Mouse (Mus musculus): ENCODE data around the gene Asap3. TPM values are rescaled to one million over a fixed set of nuclear protein-coding genes. Genes with fewer than 3 reads are reported as not detected.
A peak's percentile ranks its signal among the peaks of the same experiment; 100 is the strongest.

Gene Asap3
- total and polyA plus RNA-seq, 2 experiments from 2014 or later, result 2.5 to 3.8 TPM

DNA sequence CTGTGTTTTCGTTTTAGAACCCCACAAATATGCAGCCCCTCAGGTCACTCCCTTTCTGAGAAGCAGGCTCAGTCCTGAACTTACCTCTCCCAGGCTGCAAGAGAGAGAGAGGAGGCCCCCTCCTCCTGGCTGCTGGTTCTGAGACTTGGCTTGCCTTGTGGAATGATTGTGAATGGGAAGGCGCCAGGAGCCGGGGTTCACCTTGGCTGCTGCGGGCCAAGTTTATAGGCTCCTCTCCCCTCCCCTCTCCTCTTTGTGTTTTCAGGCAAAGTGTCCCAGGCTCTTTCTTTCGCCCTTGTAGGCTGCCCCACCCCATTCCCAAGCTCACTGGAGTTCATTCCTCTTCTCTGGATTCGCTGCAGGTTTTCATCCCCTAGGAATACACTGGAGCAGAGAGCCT lies 778 bp downstream of the Asap3 start:
- no peaks in the 10 kb centered on the region for H3K36me3 ChIP-seq (ENCODE audit: insufficient read depth)
- H3K9me3 ChIP-seq (ENCODE audit: low read length), result no peaks in the 10 kb centered on the region
- no peaks in the 10 kb centered on the region for H3K4me1 ChIP-seq (ENCODE audit: insufficient read depth)
- no peak for ATAC-seq
- H3K27ac ChIP-seq (ENCODE audit: low read depth, low read length), result no peak overlapping the region
- DNase-seq, result no peak
- peak overlapping the region; percentile 65 for H3K9ac ChIP-seq
- no peak for TF ChIP-seq CTCF (IDR thresholded peaks at IDR 0.05; ENCODE audit: low read depth)
- peak overlapping the region; percentile 56 for H3K4me3 ChIP-seq (ENCODE audit: low read depth, low read length)
- 7% methylated on average over 6 of the region's 6 CpGs for WGBS
- H3K4me2 ChIP-seq (ENCODE audit: low read depth), result peak overlapping the region; percentile 100
- H3K27me3 ChIP-seq (ENCODE audit: insufficient read depth, low read length), result no peaks in the 10 kb centered on the region

DNA sequence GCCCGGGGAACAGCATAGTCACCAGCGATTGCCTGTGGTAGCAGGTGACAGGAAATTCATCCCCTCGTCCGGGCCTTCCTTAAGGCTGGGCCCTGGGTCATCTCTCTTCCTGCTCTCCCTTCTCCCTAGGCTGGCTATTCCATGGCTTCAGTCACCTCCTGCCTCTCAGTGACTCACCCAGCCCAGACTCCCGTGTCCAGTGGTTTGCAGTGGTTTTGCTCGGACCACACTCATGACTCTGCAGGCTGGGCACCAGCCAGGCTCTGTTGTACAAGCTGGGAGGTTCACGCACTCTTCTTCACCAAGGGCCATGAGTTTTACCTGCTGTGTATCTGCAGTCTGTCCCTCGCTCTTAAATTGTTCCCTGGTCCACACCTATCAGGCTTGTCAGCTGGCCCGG lies 4.8 kb downstream of the Asap3 start:
- Histone ChIP-seq H3K4me3 (ENCODE audit: low read depth, low read length) (no peak overlapping the region), H3K27ac (ENCODE audit: low read depth, low read length) (no peak overlapping the region), H3K9ac (no peak overlapping the region), H3K9me3 (ENCODE audit: low read length) (no peaks in the 10 kb centered on the region), H3K4me2 (ENCODE audit: low read depth) (no peak overlapping the region), H3K4me1 (ENCODE audit: insufficient read depth) (no peaks in the 10 kb centered on the region), H3K36me3 (ENCODE audit: insufficient read depth) (no peaks in the 10 kb centered on the region), H3K27me3 (ENCODE audit: insufficient read depth, low read length) (no peaks in the 10 kb centered on the region)
- WGBS, result 81% methylated on average over 9 of the region's 9 CpGs
- DNase-seq, result no peak
- TF ChIP-seq CTCF (IDR thresholded peaks at IDR 0.05; ENCODE audit: low read depth), result no peak
- ATAC-seq, result no peak

DNA sequence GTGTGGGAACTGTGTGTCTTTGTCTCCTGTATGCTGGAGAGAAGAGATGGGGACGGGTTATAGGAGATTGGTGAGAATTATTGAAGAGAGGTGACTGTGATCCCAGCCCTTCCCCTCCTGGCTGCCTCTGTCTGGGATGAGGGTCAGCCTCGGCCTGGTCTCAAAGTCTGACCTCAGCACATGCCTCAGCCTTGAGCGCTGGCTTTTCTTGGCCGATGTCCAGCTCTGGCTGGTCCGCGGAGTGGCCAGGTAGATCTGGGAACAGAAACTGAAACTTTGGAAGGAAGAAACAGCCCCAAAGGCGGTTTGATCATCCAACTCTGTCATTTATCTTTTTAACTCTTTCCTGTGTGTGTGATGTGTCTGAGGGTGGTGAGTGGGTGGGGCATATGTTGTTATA lies 7.5 kb downstream of the Asap3 start:
- H3K36me3 ChIP-seq (ENCODE audit: insufficient read depth), result no peaks in the 10 kb centered on the region
- no peaks in the 10 kb centered on the region for H3K9me3 ChIP-seq (ENCODE audit: low read length)
- H3K4me1 ChIP-seq (ENCODE audit: insufficient read depth), result peaks cover 4% of the 10 kb centered on the region; the same call in 1 of the 2 replicates
- no peak overlapping the region for H3K4me3 ChIP-seq (ENCODE audit: low read depth, low read length)
- H3K9ac ChIP-seq, result no peak overlapping the region
- H3K27ac ChIP-seq (ENCODE audit: low read depth, low read length), result no peak overlapping the region
- H3K4me2 ChIP-seq (ENCODE audit: low read depth), result no peak overlapping the region
- ATAC-seq, result no peak
- WGBS, result 59% methylated on average over 7 of the region's 7 CpGs
- TF ChIP-seq CTCF (IDR thresholded peaks at IDR 0.05; ENCODE audit: low read depth), result no peak
- no peak for DNase-seq
- no peaks in the 10 kb centered on the region for H3K27me3 ChIP-seq (ENCODE audit: insufficient read depth, low read length)

DNA sequence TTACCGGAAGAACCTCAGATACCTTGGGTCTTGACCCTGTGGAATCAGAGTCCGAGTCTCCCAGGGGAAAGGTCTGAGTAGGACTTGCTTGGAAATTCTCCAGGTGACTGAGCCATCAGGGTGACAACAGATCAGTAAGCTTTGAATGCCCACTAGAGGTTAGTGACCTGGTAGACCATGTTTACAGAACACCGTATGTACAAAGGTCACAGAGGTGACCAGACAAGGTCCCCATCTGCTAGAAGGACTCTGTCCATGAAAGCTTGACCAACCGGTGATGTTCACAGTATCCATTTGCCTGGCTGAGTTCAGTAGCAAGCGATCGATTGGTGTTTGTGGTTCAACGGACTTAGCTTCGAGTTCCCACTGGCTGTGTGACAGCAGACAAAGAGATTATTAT lies 8.7 kb downstream of the Asap3 start:
- Histone ChIP-seq H3K4me3 (ENCODE audit: low read depth, low read length) (no peak overlapping the region), H3K4me1 (ENCODE audit: insufficient read depth) (peaks cover 4% of the 10 kb centered on the region; the same call in 1 of the 2 replicates), H3K27ac (ENCODE audit: low read depth, low read length) (no peak overlapping the region), H3K9me3 (ENCODE audit: low read length) (no peaks in the 10 kb centered on the region), H3K4me2 (ENCODE audit: low read depth) (no peak overlapping the region), H3K27me3 (ENCODE audit: insufficient read depth, low read length) (no peaks in the 10 kb centered on the region), H3K9ac (no peak overlapping the region), H3K36me3 (ENCODE audit: insufficient read depth) (no peaks in the 10 kb centered on the region)
- WGBS, result 85% methylated on average over 8 of the region's 8 CpGs
- ATAC-seq, result no peak
- TF ChIP-seq CTCF (IDR thresholded peaks at IDR 0.05; ENCODE audit: low read depth), result no peak
- no peak for DNase-seq

DNA sequence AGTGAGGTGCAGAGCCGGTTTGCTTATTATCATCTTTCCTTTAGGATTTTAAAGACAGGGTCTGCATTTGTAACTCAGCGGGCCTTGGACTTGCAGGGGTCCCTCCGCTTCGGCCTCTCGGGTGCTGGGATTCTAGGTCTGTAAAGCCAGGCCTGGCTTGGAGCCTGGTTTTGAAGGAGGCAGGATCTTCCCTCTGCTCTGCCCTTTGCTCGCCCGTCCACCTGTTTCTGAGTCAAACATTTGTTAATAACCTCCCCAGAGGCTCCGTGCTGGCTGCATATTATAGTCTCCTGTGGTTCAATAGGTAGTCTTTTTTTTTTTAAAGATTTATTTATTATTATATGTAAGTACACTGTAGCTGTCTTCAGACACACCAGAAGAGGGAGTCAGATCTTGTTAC lies 9.4 kb downstream of the Asap3 start:
- H3K4me1 ChIP-seq (ENCODE audit: insufficient read depth), result peaks cover 4% of the 10 kb centered on the region; the same call in 1 of the 2 replicates
- H3K27ac ChIP-seq (ENCODE audit: low read depth, low read length), result no peak overlapping the region
- H3K4me3 ChIP-seq (ENCODE audit: low read depth, low read length), result no peak overlapping the region
- WGBS, result 88% methylated on average over 8 of the region's 8 CpGs
- no peaks in the 10 kb centered on the region for H3K9me3 ChIP-seq (ENCODE audit: low read length)
- H3K36me3 ChIP-seq (ENCODE audit: insufficient read depth), result no peaks in the 10 kb centered on the region
- H3K9ac ChIP-seq, result no peak overlapping the region
- no peak for ATAC-seq
- H3K27me3 ChIP-seq (ENCODE audit: insufficient read depth, low read length), result no peaks in the 10 kb centered on the region
- H3K4me2 ChIP-seq (ENCODE audit: low read depth), result no peak overlapping the region
- no peak for DNase-seq
- no peak for TF ChIP-seq CTCF (IDR thresholded peaks at IDR 0.05; ENCODE audit: low read depth)

DNA sequence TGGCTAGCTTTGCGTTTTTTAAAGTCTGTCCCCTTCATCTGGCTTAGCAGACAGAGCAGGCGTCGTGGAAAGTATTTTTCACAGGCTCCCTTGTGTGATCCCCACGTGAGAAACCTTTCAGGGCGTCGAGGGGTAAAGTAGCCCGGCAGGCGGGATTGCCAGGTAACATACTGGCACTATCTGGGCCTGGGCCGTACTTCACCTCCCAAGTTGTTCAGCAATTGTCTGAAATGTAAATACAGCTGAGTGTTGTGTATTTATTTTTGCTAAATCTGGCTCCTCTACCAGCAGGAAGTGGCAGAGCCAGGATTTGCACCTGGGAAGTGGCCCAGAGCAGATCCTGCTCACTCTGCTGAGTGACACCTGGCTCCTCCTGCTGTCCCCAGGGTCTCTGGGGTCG lies 10.9 kb downstream of the Asap3 start:
- H3K4me2 ChIP-seq (ENCODE audit: low read depth), result no peak overlapping the region
- H3K4me3 ChIP-seq (ENCODE audit: low read depth, low read length), result no peak overlapping the region
- ATAC-seq (no peak), DNase-seq (no peak)
- H3K4me1 ChIP-seq (ENCODE audit: insufficient read depth), result peaks cover 4% of the 10 kb centered on the region; the same call in 1 of the 2 replicates
- H3K9me3 ChIP-seq (ENCODE audit: low read length), result no peaks in the 10 kb centered on the region
- H3K36me3 ChIP-seq (ENCODE audit: insufficient read depth), result no peaks in the 10 kb centered on the region
- no peak overlapping the region for H3K27ac ChIP-seq (ENCODE audit: low read depth, low read length)
- no peak overlapping the region for H3K9ac ChIP-seq
- 63% methylated on average over 10 of the region's 10 CpGs for WGBS
- no peaks in the 10 kb centered on the region for H3K27me3 ChIP-seq (ENCODE audit: insufficient read depth, low read length)
- TF ChIP-seq CTCF (IDR thresholded peaks at IDR 0.05; ENCODE audit: low read depth), result no peak

DNA sequence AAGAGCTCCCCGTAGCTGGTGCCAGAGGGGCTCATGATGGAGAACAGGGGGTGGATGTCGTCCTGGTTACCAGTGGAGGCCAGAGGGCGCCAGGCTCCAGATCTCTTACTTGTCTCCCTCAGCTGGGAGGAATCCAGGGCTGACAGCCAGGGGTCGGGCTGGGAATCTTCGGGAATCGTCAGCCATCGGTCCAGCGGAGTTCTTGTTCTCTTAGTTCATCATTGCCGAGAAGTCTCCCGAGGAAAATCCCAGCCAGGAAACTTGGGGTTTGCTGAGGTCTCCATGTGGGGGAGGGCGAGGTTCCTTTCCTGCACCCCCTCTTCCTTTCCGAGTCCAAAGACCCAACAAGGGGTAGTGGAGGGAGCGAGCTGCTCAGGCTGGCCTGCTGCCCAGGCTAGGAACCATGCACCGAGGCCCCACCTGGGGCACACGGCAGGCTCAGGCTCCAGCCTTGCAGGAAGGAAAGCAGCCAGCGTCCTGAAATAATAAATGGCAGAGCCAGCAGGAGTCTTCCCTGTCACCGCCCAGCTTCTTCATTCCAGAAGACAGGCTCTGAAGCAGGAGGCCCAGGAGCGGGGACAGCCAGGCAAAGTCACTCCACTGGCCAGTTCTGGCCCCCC lies 12.5 kb downstream of the Asap3 start:
- ATAC-seq (peak; percentile 53; the same call in 1 of the 2 replicates), DNase-seq (peak; percentile 45)
- Histone ChIP-seq H3K9me3 (ENCODE audit: low read length) (no peaks in the 10 kb centered on the region), H3K4me3 (ENCODE audit: low read depth, low read length) (no peak overlapping the region), H3K4me2 (ENCODE audit: low read depth) (peak overlapping the region; percentile 19; the same call in 1 of the 2 replicates), H3K27ac (ENCODE audit: low read depth, low read length) (0 out of 2 replicates have a peak overlapping the region, but pooled peaks have one; percentile 15), H3K9ac (peak overlapping the region; percentile 22; the same call in 1 of the 2 replicates), H3K4me1 (ENCODE audit: insufficient read depth) (peaks cover 8% of the 10 kb centered on the region; the same call in 1 of the 2 replicates), H3K27me3 (ENCODE audit: insufficient read depth, low read length) (no peaks in the 10 kb centered on the region), H3K36me3 (ENCODE audit: insufficient read depth) (no peaks in the 10 kb centered on the region)
- peak; percentile 33 for TF ChIP-seq CTCF (IDR thresholded peaks at IDR 0.05; ENCODE audit: low read depth)
- 14% methylated on average over 18 of the region's 18 CpGs for WGBS

Measured in forebrain, postnatal 0 days (tissue).